Mouse (Mus musculus): ENCODE measurements around the gene Nr1h4.

- TF ChIP-seq CTCF (IDR thresholded peaks at IDR 0.05; ENCODE audit: extremely low read depth, insufficient read length, insufficient replicate concordance, low read depth, low read length) (no peak), POLR2A (IDR thresholded peaks at IDR 0.05; ENCODE audit: low read depth, low read length) (no peak)
Measured at GRCm38 (mm10) chr10:89573421-89573820, 40.0 kb upstream of the Nr1h4 start.

Measured in small intestine, adult 2 months (tissue).